Mouse (Mus musculus): ENCODE data around the gene Nfatc3.

DNA sequence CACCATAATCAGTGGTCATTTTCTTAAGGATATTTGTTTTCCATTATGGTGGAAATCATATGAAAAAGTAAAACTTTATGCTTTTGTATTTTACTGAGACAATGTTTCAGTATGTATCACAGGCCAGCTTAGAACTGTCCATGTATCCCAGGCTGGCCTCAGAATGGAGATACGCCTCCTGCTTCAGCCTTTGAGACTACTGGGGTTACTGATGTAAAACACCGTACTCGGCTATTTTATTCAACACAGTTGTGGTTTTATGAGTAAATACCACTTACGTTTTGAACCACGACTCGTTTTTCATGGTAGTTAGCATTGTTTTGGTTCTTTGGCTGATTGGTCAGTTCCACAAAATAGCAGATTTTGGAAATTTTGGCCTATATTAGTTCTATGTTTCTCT, 3.0 kb downstream of the Nfatc3 start:
- TF ChIP-seq CTCF (IDR thresholded peaks at IDR 0.05; ENCODE audit: control insufficient read depth, insufficient read depth, insufficient read length) (no peak), MYOG (IDR thresholded peaks at IDR 0.05; ENCODE audit: control insufficient read depth, extremely low read depth, insufficient read length) (no peak), USF1 (IDR thresholded peaks at IDR 0.05; ENCODE audit: low read depth) (no peak), MYOD1 (IDR thresholded peaks at IDR 0.05; ENCODE audit: control insufficient read depth, insufficient read length, low read depth) (no peak), MAX (IDR thresholded peaks at IDR 0.05) (no peak), FOSL1 (IDR thresholded peaks at IDR 0.05; ENCODE audit: insufficient read depth, low read length, poor library complexity, severe bottlenecking) (no peak)

All from C2C12 (cell line).